Mouse (Mus musculus): ENCODE data around the gene Hps4.

- TF ChIP-seq CTCF (IDR thresholded peaks at IDR 0.05; ENCODE audit: low read depth) (no peak), EP300 (optimal IDR thresholded peaks at IDR 0.05) (no peak)
These were observed 43.5 kb upstream of the Hps4 start for GRCm38 (mm10) chr5:112299399-112299798.

Measured in stomach, postnatal 0 days (tissue).